Mouse (Mus musculus) ES-Bruce4 (cell line): Measurements from ENCODE around the gene Vamp5.

ENCODE experiments used
- CTCF ChIP-seq: IDR thresholded peaks from one replicate; pipeline ENCODE4 v1.8.1; 2011; ENCODE audit warnings: low read depth, low read length
- POLR2A ChIP-seq: IDR thresholded peaks from one replicate; pipeline ENCODE4 v1.8.1; 2011; ENCODE audit warnings: low read length; ENCODE audit not compliant: insufficient read depth

DNA sequence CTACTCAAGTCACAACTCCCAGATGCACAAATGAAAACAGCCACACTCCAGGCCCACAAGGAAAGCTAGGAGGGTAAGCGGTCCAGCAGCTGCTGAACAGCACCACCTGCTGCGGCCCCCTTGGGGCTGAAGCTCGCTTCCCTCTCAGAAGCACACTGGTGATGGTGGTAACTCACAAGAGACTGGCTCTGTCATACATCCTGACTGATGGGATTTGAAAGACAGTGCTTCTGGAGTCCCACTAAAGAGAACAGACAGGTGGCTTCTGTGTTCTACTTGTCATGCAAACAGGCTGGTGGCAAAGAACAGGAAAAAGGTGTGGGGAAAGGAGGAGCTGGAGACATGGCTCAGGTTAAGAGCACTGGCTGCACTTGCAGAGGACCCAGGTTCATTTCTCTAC is 57.3 kb downstream of the Vamp5 start:
- no peak for TF ChIP-seq CTCF
- no peak for TF ChIP-seq POLR2A
